Mouse (Mus musculus) lung, embryonic 16.5 days (tissue): Measurements from ENCODE around the gene Tbcd. TPM values are rescaled to one million over a fixed set of nuclear protein-coding genes. Genes with fewer than 3 reads are reported as not detected.

Experiments
- ATAC-seq: fragments of 200-750 bp; cut with Nextera tagmentation; 2 replicates; pipeline ENCODE4 v1.8.0; 2017; ENCODE audit warnings: low read depth, mild to moderate bottlenecking, moderate library complexity
- H3K27ac ChIP-seq: fragments of 300-500 bp; sonication (generic); 2 replicates; pipeline ENCODE4 v1.5.1; 2014; ENCODE audit warnings: mild to moderate bottlenecking, control low read depth, low read length
- H3K27me3 ChIP-seq: fragments of 300-500 bp; sonication (generic); 2 replicates; pipeline ENCODE4 v1.6.1; 2014; ENCODE audit warnings: low read depth, low read length, mixed read lengths; ENCODE audit not compliant: control insufficient read depth, insufficient read depth
- H3K36me3 ChIP-seq: fragments of 300-500 bp; sonication (generic); 2 replicates; pipeline ENCODE4 v1.6.1; 2014; ENCODE audit warnings: low read length; ENCODE audit not compliant: control insufficient read depth, insufficient read depth
- H3K4me1 ChIP-seq: fragments of 300-500 bp; sonication (generic); replicated peaks from 2 replicates; pipeline ENCODE4 v1.6.1; 2014; ENCODE audit warnings: low read length, mixed read lengths; ENCODE audit not compliant: control insufficient read depth, insufficient read depth
- H3K4me2 ChIP-seq: fragments of 300-500 bp; sonication (generic); 2 replicates; pipeline ENCODE4 v1.6.1; 2014; ENCODE audit warnings: low read depth, low read length, control low read depth
- H3K4me3 ChIP-seq: fragments of 300-500 bp; sonication (generic); 2 replicates; pipeline ENCODE4 v1.5.1; 2014; ENCODE audit warnings: mild to moderate bottlenecking, low read length, control low read depth
- H3K9ac ChIP-seq: fragments of 300-500 bp; sonication (generic); 2 replicates; pipeline ENCODE4 v1.6.1; 2014; ENCODE audit warnings: low read length, control low read depth
- H3K9me3 ChIP-seq: fragments of 300-500 bp; sonication (generic); 2 replicates; pipeline ENCODE4 v1.6.1; 2016; ENCODE audit warnings: low read length; ENCODE audit not compliant: control insufficient read depth
- WGBS: fragments of 180-500 bp; shearing (Covaris S2); extraction: QIAGEN DNeasy Blood & Tissue Kit; methylation state at CpG from one replicate; pipeline ENCODE4 v1.1.7; 2014; 5-methylcytosine and 5-hydroxymethylcytosine counted together
- polyA plus RNA-seq: library from polyadenylated mRNA; unstranded; fragments of >200 nt; fragmentation: Nextera tagmentation; extraction: Ambion mirVana; gene quantifications from 2 replicates; pipeline ENCODE4 v1.2.1, GENCODE M21; 2015

Tbcd gene
- polyA plus RNA-seq, 1 experiment from 2014 or later: 31.6 TPM

DNA sequence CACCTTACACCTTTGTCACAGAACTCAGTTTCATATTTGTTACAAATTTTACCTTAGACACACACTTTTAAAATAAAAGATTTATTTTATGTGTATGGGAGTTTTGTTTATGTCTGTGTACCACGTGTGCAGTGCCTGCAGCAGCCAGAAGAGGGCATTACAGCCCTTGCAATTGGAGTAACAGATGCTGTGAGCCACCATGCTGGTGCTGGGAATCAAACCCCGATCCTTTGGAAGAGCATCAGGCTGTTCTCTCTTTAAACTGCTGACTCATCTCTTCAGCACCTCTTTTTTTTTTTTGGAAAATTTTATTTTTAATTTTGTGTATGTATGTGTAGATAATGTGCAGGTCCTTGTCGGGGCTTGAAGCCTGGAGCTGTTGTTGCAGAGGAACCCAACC, 6.1 kb downstream of the Tbcd start:
- H3K9me3 ChIP-seq: no peaks in the 10 kb centered on the region
- no peak overlapping the region for H3K9ac ChIP-seq
- no peaks in the 10 kb centered on the region for H3K27me3 ChIP-seq
- peaks cover 22% of the 10 kb centered on the region for H3K36me3 ChIP-seq
- no peak for ATAC-seq
- no peak overlapping the region for H3K4me2 ChIP-seq
- no peak overlapping the region for H3K4me3 ChIP-seq
- 90% methylated on average over 3 of the region's 3 CpGs for WGBS
- H3K27ac ChIP-seq: no peak overlapping the region
- no peaks in the 10 kb centered on the region for H3K4me1 ChIP-seq

GRCm38 (mm10) chr11:121467408-121467807, 15.7 kb downstream of the Tbcd start:
- H3K4me2 ChIP-seq: no peak overlapping the region
- H3K36me3 ChIP-seq: peaks cover 11% of the 10 kb centered on the region
- no peak overlapping the region for H3K9ac ChIP-seq
- no peak overlapping the region for H3K27ac ChIP-seq
- 87% methylated on average over 6 of the region's 6 CpGs for WGBS
- H3K4me1 ChIP-seq: no peaks in the 10 kb centered on the region
- no peaks in the 10 kb centered on the region for H3K27me3 ChIP-seq
- no peaks in the 10 kb centered on the region for H3K9me3 ChIP-seq
- no peak for ATAC-seq
- H3K4me3 ChIP-seq: no peak overlapping the region

GRCm38 (mm10) chr11:121474831-121475230, 23.1 kb downstream of the Tbcd start:
- Histone ChIP-seq H3K4me3 (no peak overlapping the region), H3K4me2 (no peak overlapping the region), H3K9ac (no peak overlapping the region), H3K27me3 (no peaks in the 10 kb centered on the region), H3K27ac (no peak overlapping the region), H3K4me1 (no peaks in the 10 kb centered on the region), H3K9me3 (no peaks in the 10 kb centered on the region), H3K36me3 (no peaks in the 10 kb centered on the region)
- WGBS: 79% methylated on average over 3 of the region's 3 CpGs
- no peak for ATAC-seq

DNA sequence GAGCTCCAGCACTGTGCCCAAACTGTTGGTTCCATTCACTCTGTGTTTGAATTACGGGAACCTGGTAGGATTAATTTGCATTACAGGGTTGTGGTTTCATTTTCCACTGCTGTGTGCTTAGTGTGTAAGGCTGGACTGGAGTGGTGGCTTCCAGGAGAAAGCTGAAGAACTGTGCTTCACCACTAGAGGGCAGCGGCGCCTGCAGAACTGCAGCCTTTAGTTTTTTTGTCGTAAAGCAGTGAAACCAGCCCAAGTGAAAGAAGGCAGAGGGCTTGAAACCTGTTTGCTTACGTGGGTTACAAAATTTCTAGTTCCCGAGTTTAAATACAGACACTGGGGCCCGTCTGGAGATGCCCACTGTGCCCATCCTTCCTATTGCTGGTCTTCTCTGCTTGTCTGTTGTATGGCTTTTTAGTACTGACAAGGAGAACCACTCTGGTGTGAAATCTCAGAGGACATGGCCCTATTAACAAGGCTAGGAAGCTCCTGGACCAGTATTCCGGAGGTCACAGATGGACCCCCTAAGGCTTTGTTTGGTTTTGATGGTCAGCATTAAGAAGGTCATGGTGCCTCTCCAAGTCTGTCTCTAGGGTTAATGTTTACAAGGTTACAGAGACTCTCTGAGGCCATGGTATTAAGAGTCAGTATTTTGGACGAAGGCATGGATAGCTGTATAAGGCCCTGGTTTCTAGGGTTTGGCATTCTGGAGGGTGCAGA, 24.1 kb downstream of the Tbcd start:
- Histone ChIP-seq H3K36me3 (no peaks in the 10 kb centered on the region), H3K9me3 (no peaks in the 10 kb centered on the region), H3K27ac (no peak overlapping the region), H3K4me1 (no peaks in the 10 kb centered on the region), H3K27me3 (no peaks in the 10 kb centered on the region), H3K9ac (0 out of 2 replicates have a peak overlapping the region, but pooled peaks have one; percentile 32), H3K4me3 (no peak overlapping the region), H3K4me2 (no peak overlapping the region)
- ATAC-seq: no peak; the same call in 1 of the 2 replicates
- 28% methylated on average over 9 of the region's 9 CpGs for WGBS

DNA sequence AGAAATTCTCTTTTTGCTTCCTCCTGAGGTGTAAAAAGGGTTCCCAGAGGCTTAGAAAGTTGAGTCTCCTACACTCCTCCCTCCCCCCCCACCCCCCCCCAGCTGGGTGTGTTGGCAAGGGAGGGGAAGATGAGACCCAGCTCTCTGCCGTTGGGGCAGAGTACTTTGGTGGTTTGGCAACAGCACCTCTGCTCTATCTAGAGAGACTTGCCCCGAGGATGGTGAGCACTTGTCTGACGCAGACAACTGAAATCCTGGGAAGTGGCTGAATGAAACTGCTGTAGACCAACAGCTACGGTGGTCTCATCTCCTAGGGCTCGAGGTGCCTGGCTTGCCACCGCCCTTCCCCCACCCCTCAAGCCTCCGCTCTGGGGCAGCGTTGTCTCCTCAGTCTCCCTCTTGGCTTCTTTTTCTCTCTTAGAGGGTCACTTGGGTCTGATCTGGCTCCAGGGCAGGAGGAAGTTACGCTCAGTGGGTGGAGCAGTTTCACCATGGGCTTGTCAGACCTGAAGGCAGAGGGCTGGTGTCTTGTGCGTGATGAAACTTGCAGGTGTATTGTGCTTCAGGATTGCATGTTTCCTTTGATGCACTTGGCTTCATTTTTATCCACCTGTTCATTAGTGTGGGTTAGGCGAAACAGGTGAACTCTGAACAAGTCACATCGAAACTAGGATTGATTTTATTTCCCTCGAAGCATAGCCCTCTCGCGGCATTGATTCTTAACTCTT, 27.9 kb downstream of the Tbcd start:
- Histone ChIP-seq H3K9me3 (no peaks in the 10 kb centered on the region), H3K4me3 (no peak overlapping the region), H3K4me2 (no peak overlapping the region), H3K27me3 (no peaks in the 10 kb centered on the region), H3K27ac (no peak overlapping the region), H3K4me1 (no peaks in the 10 kb centered on the region), H3K9ac (no peak overlapping the region), H3K36me3 (no peaks in the 10 kb centered on the region)
- no peak for ATAC-seq
- WGBS: 88% methylated on average over 15 of the region's 15 CpGs

- Histone ChIP-seq H3K36me3 (no peaks in the 10 kb centered on the region), H3K4me3 (no peak overlapping the region), H3K27me3 (no peaks in the 10 kb centered on the region), H3K4me1 (no peaks in the 10 kb centered on the region), H3K4me2 (no peak overlapping the region), H3K27ac (no peak overlapping the region), H3K9ac (no peak overlapping the region), H3K9me3 (no peaks in the 10 kb centered on the region)
- WGBS: 78% methylated on average over 2 of the region's 2 CpGs
- no peak for ATAC-seq
Measured at GRCm38 (mm10) chr11:121481129-121481528, 29.4 kb downstream of the Tbcd start.

- Histone ChIP-seq H3K27ac (no peak overlapping the region), H3K9me3 (no peaks in the 10 kb centered on the region), H3K27me3 (no peaks in the 10 kb centered on the region), H3K4me3 (no peak overlapping the region), H3K36me3 (no peaks in the 10 kb centered on the region), H3K4me1 (no peaks in the 10 kb centered on the region), H3K9ac (no peak overlapping the region), H3K4me2 (no peak overlapping the region)
- 81% methylated on average over 9 of the region's 9 CpGs for WGBS
- ATAC-seq: no peak
Measured at GRCm38 (mm10) chr11:121485882-121486281, 34.1 kb downstream of the Tbcd start.

GRCm38 (mm10) chr11:121490651-121491050, 38.9 kb downstream of the Tbcd start:
- no peaks in the 10 kb centered on the region for H3K9me3 ChIP-seq
- H3K36me3 ChIP-seq: no peaks in the 10 kb centered on the region
- H3K4me2 ChIP-seq: no peak overlapping the region
- no peak overlapping the region for H3K9ac ChIP-seq
- no peaks in the 10 kb centered on the region for H3K27me3 ChIP-seq
- no peak overlapping the region for H3K4me3 ChIP-seq
- no peak overlapping the region for H3K27ac ChIP-seq
- no peaks in the 10 kb centered on the region for H3K4me1 ChIP-seq
- no peak for ATAC-seq

DNA sequence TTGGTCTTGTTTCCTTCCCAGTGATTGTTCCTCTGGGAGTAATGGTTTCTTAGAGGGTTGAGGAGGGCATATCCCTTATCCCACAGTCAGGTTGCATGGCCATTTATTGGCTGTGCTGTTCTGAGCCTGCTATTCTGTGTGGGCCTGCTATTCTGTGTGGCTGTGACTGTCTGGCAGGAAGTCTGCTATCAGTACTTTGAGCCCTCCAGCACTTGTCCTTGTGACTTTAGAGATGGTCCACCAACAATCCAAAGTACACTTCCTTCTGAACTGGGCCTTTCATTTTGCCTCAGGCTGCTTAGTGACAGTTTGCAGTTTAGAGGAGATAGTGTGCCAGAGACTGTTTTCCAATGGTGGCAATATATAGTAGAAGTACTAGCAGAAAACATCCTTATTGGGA, 48.8 kb downstream of the Tbcd start:
- no peak for ATAC-seq
- Histone ChIP-seq H3K9me3 (no peaks in the 10 kb centered on the region), H3K4me2 (no peak overlapping the region), H3K36me3 (no peaks in the 10 kb centered on the region; the same call in 1 of the 2 replicates), H3K9ac (no peak overlapping the region), H3K4me1 (no peaks in the 10 kb centered on the region), H3K27ac (no peak overlapping the region), H3K4me3 (no peak overlapping the region), H3K27me3 (no peaks in the 10 kb centered on the region)
